Mouse (Mus musculus) CH12.LX (cell line): ENCODE results near the gene Nphs2. TPM values are rescaled to one million over a fixed set of nuclear protein-coding genes. Genes with fewer than 3 reads are reported as not detected.

Experiments used
- DNase-seq: peaks from one replicate; pipeline ENCODE4 v3.0.0-alpha.2; 2013; ENCODE audit errors: extremely low read depth
- H3K27ac ChIP-seq: 2 replicates; pipeline ENCODE4 v1.5.1; 2012; ENCODE audit warnings: low read depth, mild to moderate bottlenecking, control low read depth, moderate library complexity; ENCODE audit not compliant: insufficient read depth
- H3K27me3 ChIP-seq: replicated peaks from 2 replicates; pipeline ENCODE3; 2012; ENCODE audit warnings: inconsistent platforms
- H3K36me3 ChIP-seq, 2 experiments: replicated peaks in 1 of 2; 2 replicates each; pipeline versions ENCODE3 to v1.6.1; 2012; ENCODE audit warnings: inconsistent platforms in 1 of 2, low read length in 1 of 2, mild to moderate bottlenecking in 1 of 2, mixed read lengths in 1 of 2, moderate library complexity in 1 of 2; ENCODE audit not compliant: control insufficient read depth in 1 of 2, insufficient read depth in 1 of 2
- H3K4me1 ChIP-seq, 2 experiments: 2 replicates each; pipeline ENCODE4 v1.6.1; 2012; ENCODE audit warnings: inconsistent platforms in 1 of 2, moderate library complexity in 1 of 2; ENCODE audit not compliant: insufficient read depth in 2 of 2, control insufficient read depth in 1 of 2
- H3K4me2 ChIP-seq: 2 replicates; pipeline ENCODE4 v1.6.1; 2012; ENCODE audit warnings: low read depth, mild to moderate bottlenecking, control low read depth; ENCODE audit not compliant: poor library complexity, insufficient read depth, severe bottlenecking
- H3K4me3 ChIP-seq, 3 experiments: fragments of 150-350 bp in 1 of 3; sonication (generic) in 1 of 3; replicated peaks in 1 of 3; 2 replicates each; pipeline versions ENCODE3 to v1.5.1; 2011 to 2012; ENCODE audit warnings: low read depth in 2 of 3, low read length in 2 of 3, mild to moderate bottlenecking in 2 of 3, moderate library complexity in 2 of 3, control low read depth in 1 of 3, improper control_type of control experiment in 1 of 3, inconsistent platforms in 1 of 3, mixed read lengths in 1 of 3; ENCODE audit not compliant: poor library complexity in 1 of 3
- H3K79me2 ChIP-seq: replicated peaks from 2 replicates; pipeline ENCODE4 v1.6.1; 2012; ENCODE audit warnings: mild to moderate bottlenecking, moderate library complexity; ENCODE audit not compliant: control insufficient read depth, poor library complexity, insufficient read depth, severe bottlenecking; ENCODE audit errors: extremely low read depth
- H3K9ac ChIP-seq: 2 replicates; pipeline ENCODE4 v1.6.1; 2012; ENCODE audit warnings: low read depth, mild to moderate bottlenecking, control low read depth, moderate library complexity; ENCODE audit not compliant: insufficient read depth
- H3K9me3 ChIP-seq: replicated peaks from 2 replicates; pipeline ENCODE3; 2012; ENCODE audit warnings: low read length, inconsistent platforms, mixed read lengths
- CHD1 ChIP-seq: IDR thresholded peaks from 2 replicates; pipeline ENCODE4 v1.6.1; 2012; ENCODE audit warnings: low read depth, low read length, improper control_type of control experiment, inconsistent platforms
- CHD2 ChIP-seq: IDR thresholded peaks from 2 replicates; pipeline ENCODE4 v1.6.1; 2011; ENCODE audit warnings: low read length, improper control_type of control experiment
- CTCF ChIP-seq, 2 experiments: IDR thresholded peaks in 1 of 2; conservative IDR thresholded peaks in 1 of 2; 2 replicates each; pipeline ENCODE4 v1.5.1; 2011 to 2012; ENCODE audit warnings: low read depth in 2 of 2, low read length in 2 of 2, improper control_type of control experiment in 1 of 2, inconsistent platforms in 1 of 2, mild to moderate bottlenecking in 1 of 2, moderate library complexity in 1 of 2
- ELF1 ChIP-seq: IDR thresholded peaks from 2 replicates; pipeline ENCODE4 v1.6.1; 2014; ENCODE audit warnings: low read depth, mild to moderate bottlenecking, inconsistent platforms, low read length, improper control_type of control experiment
- EP300 ChIP-seq: IDR thresholded peaks from 2 replicates; pipeline ENCODE4 v1.6.1; 2011; ENCODE audit warnings: low read length, improper control_type of control experiment
- GABPA ChIP-seq: IDR thresholded peaks from 2 replicates; pipeline ENCODE4 v1.6.1; 2012; ENCODE audit warnings: low read depth, low read length, improper control_type of control experiment, inconsistent platforms; ENCODE audit not compliant: insufficient replicate concordance
- HCFC1 ChIP-seq: IDR thresholded peaks from 2 replicates; pipeline ENCODE4 v1.6.1; 2012; ENCODE audit warnings: low read depth, mild to moderate bottlenecking, inconsistent platforms, low read length, improper control_type of control experiment
- MAFK ChIP-seq: IDR thresholded peaks from 2 replicates; pipeline ENCODE4 v1.6.1; 2011; ENCODE audit warnings: low read length, improper control_type of control experiment; ENCODE audit not compliant: insufficient replicate concordance
- MXI1 ChIP-seq: IDR thresholded peaks from 2 replicates; pipeline ENCODE4 v1.6.1; 2011; ENCODE audit warnings: mild to moderate bottlenecking, low read depth, low read length, improper control_type of control experiment
- MYC ChIP-seq: IDR thresholded peaks from 2 replicates; pipeline ENCODE4 v1.6.1; 2011; ENCODE audit warnings: low read depth, mild to moderate bottlenecking, improper control_type of control experiment, low read length
- NELFE ChIP-seq: IDR thresholded peaks from 2 replicates; pipeline ENCODE4 v1.6.1; 2011; ENCODE audit warnings: low read depth, low read length, improper control_type of control experiment
- NRF1 ChIP-seq: IDR thresholded peaks from 2 replicates; pipeline ENCODE4 v1.6.1; 2014; ENCODE audit warnings: low read depth, mild to moderate bottlenecking, inconsistent platforms, low read length, improper control_type of control experiment, moderate library complexity
- PAX5 ChIP-seq: IDR thresholded peaks from 2 replicates; pipeline ENCODE4 v1.6.1; 2012; ENCODE audit warnings: low read length, inconsistent platforms, mixed read lengths
- POLR2A ChIP-seq: IDR thresholded peaks from 2 replicates; pipeline ENCODE4 v1.6.1; 2011; ENCODE audit warnings: low read depth, mild to moderate bottlenecking, improper control_type of control experiment, low read length
- RCOR1 ChIP-seq: conservative IDR thresholded peaks from 2 replicates; pipeline ENCODE4 v1.6.1; 2012; ENCODE audit warnings: low read depth, mild to moderate bottlenecking, inconsistent platforms, low read length, improper control_type of control experiment
- SMC3 ChIP-seq: IDR thresholded peaks from 2 replicates; pipeline ENCODE4 v1.6.1; 2011; ENCODE audit warnings: low read depth, low read length, improper control_type of control experiment
- USF1 ChIP-seq: IDR thresholded peaks from 2 replicates; pipeline ENCODE4 v1.6.1; 2014; ENCODE audit warnings: low read depth, mild to moderate bottlenecking, inconsistent platforms, low read length, improper control_type of control experiment
- USF2 ChIP-seq: conservative IDR thresholded peaks from 2 replicates; pipeline ENCODE4 v1.6.1; 2011; ENCODE audit warnings: low read depth, low read length, improper control_type of control experiment
- ZKSCAN1 ChIP-seq: IDR thresholded peaks from 2 replicates; pipeline ENCODE4 v1.6.1; 2012; ENCODE audit warnings: low read depth, inconsistent platforms, low read length, improper control_type of control experiment, borderline replicate concordance
- ZMIZ1 ChIP-seq: IDR thresholded peaks from 2 replicates; pipeline ENCODE4 v1.6.1; 2012; ENCODE audit warnings: low read depth, mild to moderate bottlenecking, inconsistent platforms, low read length, improper control_type of control experiment
- ZNF384 ChIP-seq: IDR thresholded peaks from 2 replicates; pipeline ENCODE4 v1.6.1; 2012; ENCODE audit warnings: low read depth, low read length, improper control_type of control experiment, inconsistent platforms
- dilution Hi-C: fragments of 300-500 bp; cut with MboI; formaldehyde crosslinking; loops from 2 replicates; pipeline ENCODE4 v1.14.3; 2020; ENCODE audit warnings: low sequenced_read_pairs; ENCODE audit not compliant: extremely low pct_unique_long_range_greater_than_20kb, extremely low pct_ligation_motif_present
- in situ Hi-C: fragments of 300-500 bp; cut with MboI; formaldehyde crosslinking; loops from 3 replicates; pipeline ENCODE4 v1.14.3; 2019; ENCODE audit warnings: low sequenced_read_pairs, low pct_ligation_motif_present, low pct_unique_long_range_greater_than_20kb, mixed read lengths
- polyA plus RNA-seq: library from polyadenylated mRNA; unstranded; fragments of >175 nt; gene quantifications from 2 replicates; pipeline ENCODE4 v1.2.1, GENCODE M21; 2012; ENCODE audit warnings: low read depth; ENCODE audit not compliant: insufficient read length
- total RNA-seq, 2 experiments: library from RNA; depleted of rRNA; stranded (reverse); fragments of 300-350 nt in 1 of 2; fragments of >200 nt in 1 of 2; gene quantifications; 2 replicates each; pipeline ENCODE4 v1.2.3; 2012 to 2014

The Nphs2 gene
- total and polyA plus RNA-seq, 3 experiments: not detected

GRCm38 (mm10) chr1:156284851-156285540 is 25.5 kb upstream of the Nphs2 start:
- no peak overlapping the region for H3K4me2 ChIP-seq

GRCm38 (mm10) chr1:156285541-156285896 is 25.0 kb upstream of the Nphs2 start:
- Histone ChIP-seq H3K4me2 (no peak overlapping the region), H3K9ac (no peak overlapping the region), H3K79me2 (no peaks in the 10 kb centered on the region), H3K27ac (no peak overlapping the region), H3K27me3 (no peaks in the 10 kb centered on the region), H3K4me3 (no peak overlapping the region), H3K9me3 (no peaks in the 10 kb centered on the region), H3K36me3 (no peaks in the 10 kb centered on the region), H3K4me1 (no peaks in the 10 kb centered on the region)
- no peak for DNase-seq
- dilution Hi-C loops (no loop called here), in situ Hi-C loops (no loop called here)
- TF ChIP-seq SMC3: no peak
- no peak for TF ChIP-seq EP300
- no peak for TF ChIP-seq ELF1
- TF ChIP-seq NRF1: no peak
- TF ChIP-seq CHD1: no peak
- no peak for TF ChIP-seq RCOR1
- TF ChIP-seq ZKSCAN1: no peak
- TF ChIP-seq NELFE: no peak

More at GRCm38 (mm10) chr1:156284851-156285540, 25.5 kb upstream of the Nphs2 start:
- H3K27ac ChIP-seq: no peak overlapping the region
- no peak overlapping the region for H3K4me3 ChIP-seq
- TF ChIP-seq POLR2A (no peak), MAFK (no peak), USF2 (no peak), MXI1 (no peak), ZNF384 (no peak), ZMIZ1 (no peak), MYC (no peak), USF1 (no peak), CTCF (conservative IDR thresholded peaks at IDR 0.05 in 1 of 2, IDR thresholded peaks at IDR 0.05 in 1 of 2; ENCODE audit: low read depth in 2 of 2, low read length in 2 of 2) (no peak), CHD2 (no peak), GABPA (no peak), CHD1 (no peak), PAX5 (no peak), HCFC1 (no peak)
- no peak for DNase-seq
- no peaks in the 10 kb centered on the region for H3K4me1 ChIP-seq
- no peaks in the 10 kb centered on the region for H3K27me3 ChIP-seq
- H3K9ac ChIP-seq: no peak overlapping the region
- in situ Hi-C loops: no loop called here
- H3K79me2 ChIP-seq: no peaks in the 10 kb centered on the region
- dilution Hi-C loops: no loop called here
- no peaks in the 10 kb centered on the region for H3K9me3 ChIP-seq
- H3K36me3 ChIP-seq: no peaks in the 10 kb centered on the region
